Mouse (Mus musculus): ENCODE results near the gene Ssh1.

DNA sequence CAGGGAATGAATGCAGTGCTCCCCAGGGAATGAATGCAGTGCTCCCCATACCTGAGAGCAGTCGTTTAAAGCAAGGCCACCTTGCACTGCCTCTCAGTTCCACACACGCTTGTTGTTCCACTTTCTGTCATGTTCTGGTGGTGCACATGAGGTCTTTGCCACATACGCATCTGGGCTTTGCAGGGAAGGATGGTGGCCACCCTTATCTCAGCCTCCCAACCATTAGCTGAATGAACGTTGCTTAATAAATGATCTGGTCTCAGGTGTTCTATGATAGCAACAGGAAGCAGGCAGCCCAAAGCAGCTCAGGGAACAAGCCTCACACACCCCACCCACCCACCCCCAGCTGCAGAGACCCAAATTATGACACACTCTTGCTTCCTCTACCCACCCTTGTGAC is 69.1 kb downstream of the Ssh1 start:
- TF ChIP-seq CTCF (conservative IDR thresholded peaks at IDR 0.05 in 1 of 2, IDR thresholded peaks at IDR 0.05 in 1 of 2; ENCODE audit: low read depth in 2 of 2, low read length in 2 of 2) (no peak), EP300 (IDR thresholded peaks at IDR 0.05; ENCODE audit: low read length) (no peak), MYC (IDR thresholded peaks at IDR 0.05; ENCODE audit: low read depth, low read length) (no peak), SIN3A (IDR thresholded peaks at IDR 0.05; ENCODE audit: low read length) (no peak), MXI1 (IDR thresholded peaks at IDR 0.05; ENCODE audit: low read depth, low read length) (no peak)

Data from CH12.LX (cell line).